Mouse (Mus musculus): ENCODE measurements around the gene Ccr9.

GRCm38 (mm10) chr9:123716301-123716700 is 38.1 kb downstream of the Ccr9 start:
- no peak for TF ChIP-seq CTCF (IDR thresholded peaks at IDR 0.05; ENCODE audit: low read depth)
- no peak for TF ChIP-seq EP300 (IDR thresholded peaks at IDR 0.05; ENCODE audit: low read depth)
